Mouse (Mus musculus) CH12.LX (cell line): Measurements from ENCODE around the gene Grm8. TPM values are rescaled to one million over a fixed set of nuclear protein-coding genes. Genes with fewer than 3 reads are reported as not detected.

Source experiments
- DNase-seq: peaks from one replicate; pipeline ENCODE4 v3.0.0-alpha.2; 2013; ENCODE audit errors: extremely low read depth
- H3K27ac ChIP-seq: 2 replicates; pipeline ENCODE4 v1.5.1; 2012; ENCODE audit warnings: low read depth, mild to moderate bottlenecking, control low read depth, moderate library complexity; ENCODE audit not compliant: insufficient read depth
- H3K27me3 ChIP-seq: replicated peaks from 2 replicates; pipeline ENCODE3; 2012; ENCODE audit warnings: inconsistent platforms
- H3K36me3 ChIP-seq, 2 experiments: replicated peaks in 1 of 2; 2 replicates each; pipeline versions ENCODE3 to v1.6.1; 2012; ENCODE audit warnings: inconsistent platforms in 1 of 2, low read length in 1 of 2, mild to moderate bottlenecking in 1 of 2, mixed read lengths in 1 of 2, moderate library complexity in 1 of 2; ENCODE audit not compliant: control insufficient read depth in 1 of 2, insufficient read depth in 1 of 2
- H3K4me1 ChIP-seq, 2 experiments: 2 replicates each; pipeline ENCODE4 v1.6.1; 2012; ENCODE audit warnings: inconsistent platforms in 1 of 2, moderate library complexity in 1 of 2; ENCODE audit not compliant: insufficient read depth in 2 of 2, control insufficient read depth in 1 of 2
- H3K4me2 ChIP-seq: 2 replicates; pipeline ENCODE4 v1.6.1; 2012; ENCODE audit warnings: low read depth, mild to moderate bottlenecking, control low read depth; ENCODE audit not compliant: poor library complexity, insufficient read depth, severe bottlenecking
- H3K4me3 ChIP-seq, 3 experiments: fragments of 150-350 bp in 1 of 3; sonication (generic) in 1 of 3; replicated peaks in 1 of 3; 2 replicates each; pipeline versions ENCODE3 to v1.5.1; 2011 to 2012; ENCODE audit warnings: low read depth in 2 of 3, low read length in 2 of 3, mild to moderate bottlenecking in 2 of 3, moderate library complexity in 2 of 3, control low read depth in 1 of 3, improper control_type of control experiment in 1 of 3, inconsistent platforms in 1 of 3, mixed read lengths in 1 of 3; ENCODE audit not compliant: poor library complexity in 1 of 3
- H3K79me2 ChIP-seq: replicated peaks from 2 replicates; pipeline ENCODE4 v1.6.1; 2012; ENCODE audit warnings: mild to moderate bottlenecking, moderate library complexity; ENCODE audit not compliant: control insufficient read depth, poor library complexity, insufficient read depth, severe bottlenecking; ENCODE audit errors: extremely low read depth
- H3K9ac ChIP-seq: 2 replicates; pipeline ENCODE4 v1.6.1; 2012; ENCODE audit warnings: low read depth, mild to moderate bottlenecking, control low read depth, moderate library complexity; ENCODE audit not compliant: insufficient read depth
- H3K9me3 ChIP-seq: replicated peaks from 2 replicates; pipeline ENCODE3; 2012; ENCODE audit warnings: low read length, inconsistent platforms, mixed read lengths
- BHLHE40 ChIP-seq: IDR thresholded peaks from 2 replicates; pipeline ENCODE4 v1.6.1; 2011; ENCODE audit warnings: mild to moderate bottlenecking, low read depth, low read length, improper control_type of control experiment
- ELF1 ChIP-seq: IDR thresholded peaks from 2 replicates; pipeline ENCODE4 v1.6.1; 2014; ENCODE audit warnings: low read depth, mild to moderate bottlenecking, inconsistent platforms, low read length, improper control_type of control experiment
- GABPA ChIP-seq: IDR thresholded peaks from 2 replicates; pipeline ENCODE4 v1.6.1; 2012; ENCODE audit warnings: low read depth, low read length, improper control_type of control experiment, inconsistent platforms; ENCODE audit not compliant: insufficient replicate concordance
- HCFC1 ChIP-seq: IDR thresholded peaks from 2 replicates; pipeline ENCODE4 v1.6.1; 2012; ENCODE audit warnings: low read depth, mild to moderate bottlenecking, inconsistent platforms, low read length, improper control_type of control experiment
- IRF4 ChIP-seq: IDR thresholded peaks from 2 replicates; pipeline ENCODE4 v1.6.1; 2014; ENCODE audit warnings: low read depth, mild to moderate bottlenecking, inconsistent platforms, low read length, improper control_type of control experiment
- JUN ChIP-seq: IDR thresholded peaks from 2 replicates; pipeline ENCODE4 v1.6.1; 2011; ENCODE audit warnings: low read depth, mild to moderate bottlenecking, low read length, improper control_type of control experiment, moderate library complexity; ENCODE audit not compliant: insufficient read depth
- JUND ChIP-seq: conservative IDR thresholded peaks from 2 replicates; pipeline ENCODE4 v1.6.1; 2011; ENCODE audit warnings: low read depth, low read length, improper control_type of control experiment
- MAFK ChIP-seq: IDR thresholded peaks from 2 replicates; pipeline ENCODE4 v1.6.1; 2011; ENCODE audit warnings: low read length, improper control_type of control experiment; ENCODE audit not compliant: insufficient replicate concordance
- MAX ChIP-seq: IDR thresholded peaks from 2 replicates; pipeline ENCODE4 v1.6.1; 2011; ENCODE audit warnings: low read length, improper control_type of control experiment
- MAZ ChIP-seq: IDR thresholded peaks from 2 replicates; pipeline ENCODE4 v1.6.1; 2012; ENCODE audit warnings: low read depth, mild to moderate bottlenecking, inconsistent platforms, low read length, improper control_type of control experiment, moderate library complexity
- MEF2A ChIP-seq: IDR thresholded peaks from 2 replicates; pipeline ENCODE4 v1.6.1; 2014; ENCODE audit warnings: low read depth, mild to moderate bottlenecking, inconsistent platforms, low read length, improper control_type of control experiment, borderline replicate concordance
- MXI1 ChIP-seq: IDR thresholded peaks from 2 replicates; pipeline ENCODE4 v1.6.1; 2011; ENCODE audit warnings: mild to moderate bottlenecking, low read depth, low read length, improper control_type of control experiment
- MYC ChIP-seq: IDR thresholded peaks from 2 replicates; pipeline ENCODE4 v1.6.1; 2011; ENCODE audit warnings: low read depth, mild to moderate bottlenecking, improper control_type of control experiment, low read length
- PAX5 ChIP-seq: IDR thresholded peaks from 2 replicates; pipeline ENCODE4 v1.6.1; 2012; ENCODE audit warnings: low read length, inconsistent platforms, mixed read lengths
- POLR2AphosphoS2 ChIP-seq: IDR thresholded peaks from 2 replicates; pipeline ENCODE4 v1.6.1; 2011; ENCODE audit warnings: low read depth, low read length, improper control_type of control experiment
- RAD21 ChIP-seq: IDR thresholded peaks from 2 replicates; pipeline ENCODE4 v1.6.1; 2011; ENCODE audit warnings: low read depth, mild to moderate bottlenecking, low read length, improper control_type of control experiment, moderate library complexity
- TBP ChIP-seq: conservative IDR thresholded peaks from 2 replicates; pipeline ENCODE4 v1.6.1; 2011; ENCODE audit warnings: low read depth, low read length, improper control_type of control experiment
- UBTF ChIP-seq: IDR thresholded peaks from 2 replicates; pipeline ENCODE4 v1.6.1; 2012; ENCODE audit warnings: low read depth, mild to moderate bottlenecking, inconsistent platforms, low read length, improper control_type of control experiment, moderate library complexity
- USF2 ChIP-seq: conservative IDR thresholded peaks from 2 replicates; pipeline ENCODE4 v1.6.1; 2011; ENCODE audit warnings: low read depth, low read length, improper control_type of control experiment
- ZC3H11A ChIP-seq: IDR thresholded peaks from 2 replicates; pipeline ENCODE4 v1.6.1; 2012; ENCODE audit warnings: low read depth, mild to moderate bottlenecking, inconsistent platforms, low read length, improper control_type of control experiment
- ZMIZ1 ChIP-seq: IDR thresholded peaks from 2 replicates; pipeline ENCODE4 v1.6.1; 2012; ENCODE audit warnings: low read depth, mild to moderate bottlenecking, inconsistent platforms, low read length, improper control_type of control experiment
- ZNF384 ChIP-seq: IDR thresholded peaks from 2 replicates; pipeline ENCODE4 v1.6.1; 2012; ENCODE audit warnings: low read depth, low read length, improper control_type of control experiment, inconsistent platforms
- dilution Hi-C: fragments of 300-500 bp; cut with MboI; formaldehyde crosslinking; loops from 2 replicates; pipeline ENCODE4 v1.14.3; 2020; ENCODE audit warnings: low sequenced_read_pairs; ENCODE audit not compliant: extremely low pct_unique_long_range_greater_than_20kb, extremely low pct_ligation_motif_present
- in situ Hi-C: fragments of 300-500 bp; cut with MboI; formaldehyde crosslinking; loops from 3 replicates; pipeline ENCODE4 v1.14.3; 2019; ENCODE audit warnings: low sequenced_read_pairs, low pct_ligation_motif_present, low pct_unique_long_range_greater_than_20kb, mixed read lengths
- polyA plus RNA-seq: library from polyadenylated mRNA; unstranded; fragments of >175 nt; gene quantifications from 2 replicates; pipeline ENCODE4 v1.2.1, GENCODE M21; 2012; ENCODE audit warnings: low read depth; ENCODE audit not compliant: insufficient read length
- total RNA-seq, 2 experiments: library from RNA; depleted of rRNA; stranded (reverse); fragments of 300-350 nt in 1 of 2; fragments of >200 nt in 1 of 2; gene quantifications; 2 replicates each; pipeline ENCODE4 v1.2.3; 2012 to 2014

Gene Grm8
- total and polyA plus RNA-seq, 3 experiments: 0.08 to 0.72 (median 0.21) TPM

DNA sequence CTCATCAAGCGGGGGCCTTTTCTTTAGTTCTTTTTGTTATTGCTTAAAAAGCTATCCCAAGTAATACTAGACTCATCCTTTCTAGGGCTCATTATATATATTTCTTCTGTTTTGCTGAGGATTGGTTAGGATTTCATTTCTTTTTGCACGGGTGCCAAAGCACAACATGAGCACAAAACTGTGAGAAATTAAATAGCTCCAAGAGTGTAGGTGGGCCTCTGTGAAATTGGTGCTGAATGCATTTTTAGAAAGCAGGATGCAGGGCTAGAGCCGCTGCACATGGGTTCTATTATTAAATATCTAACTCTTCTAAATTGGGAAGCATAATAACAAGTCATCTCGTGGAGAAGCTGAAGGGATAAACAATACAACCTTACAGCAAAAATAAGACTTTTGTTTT is 345.8 kb downstream of the Grm8 start:
- no peaks in the 10 kb centered on the region for H3K79me2 ChIP-seq
- no peak overlapping the region for H3K27ac ChIP-seq
- no peaks in the 10 kb centered on the region for H3K27me3 ChIP-seq
- H3K4me3 ChIP-seq: no peak overlapping the region
- no peak overlapping the region for H3K9ac ChIP-seq
- no peak overlapping the region for H3K4me2 ChIP-seq
- TF ChIP-seq USF2 (no peak), ELF1 (no peak), JUN (no peak), ZC3H11A (no peak), MXI1 (no peak), UBTF (no peak), MAX (no peak), POLR2AphosphoS2 (no peak)
- H3K36me3 ChIP-seq: no peaks in the 10 kb centered on the region
- in situ Hi-C loops (no loop called here), dilution Hi-C loops (no loop called here)
- H3K9me3 ChIP-seq: no peaks in the 10 kb centered on the region
- no peaks in the 10 kb centered on the region for H3K4me1 ChIP-seq
- no peak for DNase-seq

DNA sequence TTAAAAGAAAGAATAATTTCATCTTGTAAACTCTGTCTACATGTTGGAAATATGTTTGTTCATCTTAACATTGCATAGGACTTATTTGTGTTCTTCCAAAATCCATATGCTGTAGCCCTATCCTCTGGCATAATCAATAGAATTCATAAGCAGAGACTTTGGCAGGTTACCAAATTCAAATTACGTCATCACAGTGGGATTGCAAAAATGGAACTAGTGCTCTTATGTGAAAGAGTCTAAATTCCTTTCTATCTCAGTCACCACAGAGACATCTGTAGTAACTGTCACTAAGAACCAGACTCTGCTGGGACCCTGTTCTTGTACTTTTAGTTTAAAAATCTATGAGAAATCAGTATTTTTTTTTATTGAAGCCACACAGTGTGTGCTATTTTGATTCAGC is 352.7 kb downstream of the Grm8 start:
- in situ Hi-C loops: no loop called here

DNA sequence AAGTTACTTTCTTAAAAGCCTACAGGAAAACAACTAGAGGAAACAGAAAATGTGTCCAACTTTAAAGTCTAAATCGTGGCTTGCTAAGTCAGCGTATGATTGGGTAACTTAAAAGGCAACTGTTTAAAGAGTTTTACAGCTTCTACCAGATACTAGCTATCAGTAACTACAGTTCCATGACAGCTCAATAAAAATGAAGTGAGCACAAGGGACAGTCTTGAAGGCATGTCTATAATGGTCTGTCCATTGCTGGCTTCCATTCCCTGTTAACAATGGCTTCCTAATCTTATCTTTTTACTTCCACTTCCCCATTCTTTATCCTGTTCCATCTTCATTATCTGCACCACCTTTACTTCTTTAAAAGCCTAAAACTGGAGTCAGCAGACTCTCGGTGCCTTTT is 353.6 kb downstream of the Grm8 start:
- no peaks in the 10 kb centered on the region for H3K9me3 ChIP-seq
- in situ Hi-C loops: no loop called here

More for the DNA sequence above, 352.7 kb downstream of the Grm8 start:
- no peaks in the 10 kb centered on the region for H3K36me3 ChIP-seq
- TF ChIP-seq IRF4: no peak
- TF ChIP-seq MAZ: no peak
- no peak for TF ChIP-seq RAD21
- no peak for TF ChIP-seq ZMIZ1
- TF ChIP-seq TBP: no peak
- no peak for TF ChIP-seq MYC
- no peak for TF ChIP-seq PAX5
- TF ChIP-seq ZNF384: no peak
- TF ChIP-seq BHLHE40: no peak
- no peak for TF ChIP-seq JUND
- TF ChIP-seq MEF2A: no peak
- no peak for TF ChIP-seq GABPA
- TF ChIP-seq MAFK: no peak
- no peak for TF ChIP-seq USF2
- TF ChIP-seq, all 38 proteins: peak for 0
- DNase-seq: no peak
- no peak overlapping the region for H3K4me3 ChIP-seq
- no peaks in the 10 kb centered on the region for H3K79me2 ChIP-seq
- H3K4me2 ChIP-seq: no peak overlapping the region
- dilution Hi-C loops: no loop called here
- no peak overlapping the region for H3K9ac ChIP-seq
- H3K27me3 ChIP-seq: no peaks in the 10 kb centered on the region
- H3K4me1 ChIP-seq: no peaks in the 10 kb centered on the region
- H3K9me3 ChIP-seq: no peaks in the 10 kb centered on the region
- H3K27ac ChIP-seq: no peak overlapping the region

More for the DNA sequence above, 353.6 kb downstream of the Grm8 start:
- H3K36me3 ChIP-seq: no peaks in the 10 kb centered on the region
- no peaks in the 10 kb centered on the region for H3K27me3 ChIP-seq
- no peaks in the 10 kb centered on the region for H3K4me1 ChIP-seq
- no peak overlapping the region for H3K4me3 ChIP-seq
- no peak overlapping the region for H3K4me2 ChIP-seq
- DNase-seq: no peak
- H3K79me2 ChIP-seq: no peaks in the 10 kb centered on the region
- dilution Hi-C loops: no loop called here
- H3K27ac ChIP-seq: no peak overlapping the region
- no peak overlapping the region for H3K9ac ChIP-seq
- no peak for TF ChIP-seq ZMIZ1
- TF ChIP-seq HCFC1: no peak
